Mouse (Mus musculus): Measurements from ENCODE around the gene Dph5.

- TF ChIP-seq CTCF (IDR thresholded peaks at IDR 0.05; ENCODE audit: borderline replicate concordance, extremely low read depth, insufficient read depth, insufficient read length) (no peak), POLR2A (IDR thresholded peaks at IDR 0.05; ENCODE audit: borderline replicate concordance, extremely low read depth, insufficient read depth, insufficient read length, poor library complexity, severe bottlenecking) (no peak)
Observed at GRCm38 (mm10) chr3:115905567-115905966, 17.9 kb downstream of the Dph5 start.

Data from brain, embryonic 14.5 days (tissue).